Mouse (Mus musculus) liver, adult 2 months (tissue): ENCODE results near the gene Bmp3.

Source experiments
- CTCF ChIP-seq: fragments of 200-500 bp; IDR thresholded peaks from 2 replicates; pipeline ENCODE4 v1.5.1; 2011; ENCODE audit warnings: low read depth, low read length, control low read depth
- POLR2A ChIP-seq: fragments of 200-500 bp; IDR thresholded peaks from 2 replicates; pipeline ENCODE4 v1.6.1; 2011; ENCODE audit warnings: low read length, control low read depth; ENCODE audit not compliant: insufficient read depth; ENCODE audit errors: extremely low read depth

DNA sequence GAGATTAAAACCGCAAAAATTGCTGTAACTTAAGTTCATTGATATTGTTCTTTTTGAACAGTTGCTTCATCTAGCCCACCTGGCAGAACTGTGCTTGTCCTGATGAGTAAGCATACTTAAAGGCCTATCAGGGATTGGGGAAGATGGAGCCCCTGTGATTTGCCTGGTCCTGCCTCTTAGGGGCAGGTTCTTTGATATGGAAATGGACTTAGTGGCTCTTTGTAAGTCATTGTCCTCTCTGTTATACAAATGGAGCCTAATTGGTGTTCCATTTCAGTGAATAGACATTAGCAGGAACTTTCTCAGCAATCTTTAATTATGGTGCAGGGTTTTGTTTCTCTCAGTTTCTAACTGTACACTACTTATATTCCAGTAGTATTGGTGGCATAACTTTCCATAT lies 67.4 kb downstream of the Bmp3 start:
- TF ChIP-seq CTCF = no peak
- no peak for TF ChIP-seq POLR2A
